Mouse (Mus musculus): ENCODE results near the gene Hmg20a.

DNA sequence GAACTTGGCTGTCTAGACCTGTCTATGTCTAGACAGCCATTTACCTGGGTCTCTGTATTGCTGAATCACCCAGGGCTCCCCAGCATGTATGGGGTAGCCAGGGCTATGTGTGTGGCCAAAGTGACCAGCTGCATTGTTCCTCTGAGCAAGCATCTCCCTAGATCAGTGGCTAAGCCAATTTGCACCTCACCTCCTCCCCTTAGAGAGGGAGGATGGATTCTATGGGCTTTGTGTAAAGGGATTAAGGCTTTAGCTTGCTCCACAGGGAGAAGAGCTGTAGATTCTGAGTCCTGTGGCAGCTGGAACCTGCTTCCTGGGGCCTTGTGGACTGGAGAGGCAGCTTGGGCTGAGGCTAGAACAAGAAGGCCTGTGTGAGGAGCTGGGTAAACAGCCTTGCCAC is 113.6 kb downstream of the Hmg20a start:
- TF ChIP-seq CTCF (IDR thresholded peaks at IDR 0.05; ENCODE audit: low read depth): no peak
- no peak for TF ChIP-seq EP300 (optimal IDR thresholded peaks at IDR 0.05)

Measured in stomach, postnatal 0 days (tissue).